Mouse (Mus musculus) mesoderm, embryonic 11.5 days (tissue): Measurements from ENCODE around the gene Nusap1.
"Not testable (repeated sequence)": the region's sequence is repeated elsewhere in the genome, so short reads cannot be mapped to it uniquely, and the experiment has no call there.

Source experiments
- DNase-seq: peaks from one replicate; pipeline ENCODE4 v3.0.0-alpha.2; 2012; ENCODE audit warnings: low read depth, low spot score

The Nusap1 gene

GRCm38 (mm10) chr2:119644254-119644653 lies 26.2 kb downstream of the Nusap1 start:
- DNase-seq: no peak

GRCm38 (mm10) chr2:119662220-119663182 lies 44.4 kb downstream of the Nusap1 start, which contains the start of gene Ndufaf1:
Gene Ndufaf1 (minus strand): TSS chr2:119662827.
- DNase-seq: peak; percentile 81

DNA sequence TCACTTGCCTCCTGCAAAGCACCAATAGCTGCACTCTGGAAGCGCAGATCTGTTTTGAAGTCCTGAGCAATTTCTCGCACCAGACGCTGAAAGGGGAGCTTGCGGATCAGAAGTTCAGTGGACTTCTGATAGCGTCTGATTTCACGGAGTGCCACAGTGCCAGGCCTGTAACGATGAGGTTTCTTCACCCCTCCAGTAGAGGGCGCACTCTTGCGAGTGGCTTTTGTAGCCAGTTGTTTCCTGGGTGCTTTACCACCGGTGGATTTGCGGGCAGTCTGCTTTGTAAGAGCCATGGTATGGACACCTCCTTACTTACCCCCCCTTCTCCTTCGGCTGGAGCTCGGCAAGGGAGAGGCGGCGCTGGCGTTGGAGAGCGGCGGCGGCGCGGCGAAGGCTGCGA lies 47.6 kb downstream of the Nusap1 start:
- not testable (repeated sequence) for DNase-seq

GRCm38 (mm10) chr2:119669010-119669409 lies 50.9 kb downstream of the Nusap1 start:
- DNase-seq: no peak

DNA sequence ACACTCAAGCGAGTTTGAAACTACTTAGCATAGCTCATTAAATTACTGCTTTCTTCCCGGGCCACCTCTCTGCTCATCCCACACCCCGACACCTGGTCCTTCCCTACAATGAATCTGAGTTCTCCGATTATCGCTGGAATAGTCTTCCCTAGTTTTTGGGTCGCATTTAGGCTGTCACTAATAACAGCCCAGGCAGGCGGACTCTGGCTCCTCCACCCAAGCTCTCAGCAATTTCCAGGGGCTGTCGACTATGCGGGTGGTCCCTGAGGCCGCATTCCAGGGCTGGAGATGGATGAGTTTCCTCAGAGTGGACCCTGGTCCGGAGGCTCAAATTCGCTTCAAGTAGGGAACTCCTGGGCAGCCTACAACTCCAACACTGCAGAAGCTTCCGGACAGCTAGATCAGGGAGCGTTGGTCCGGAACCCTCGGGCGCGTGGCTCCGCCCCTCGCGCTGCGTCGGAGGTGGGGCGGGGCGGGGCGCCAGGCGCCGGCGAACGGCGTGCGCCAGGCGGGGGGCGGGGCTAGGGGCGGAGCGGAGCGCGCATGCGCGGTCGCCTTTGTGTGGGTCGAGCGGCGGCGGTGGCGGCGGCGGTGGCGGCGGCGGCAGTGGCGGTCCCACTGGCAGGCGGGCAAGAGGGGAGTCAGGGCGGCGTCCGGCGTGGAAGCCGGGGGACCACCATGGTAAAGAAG lies 56.6 kb downstream of the Nusap1 start, which contains the start of gene Rtf1:
TSS of gene Rtf1 (plus strand) at position 544 of the 690 bp plus-strand sequence.
- DNase-seq: peak; percentile 93

GRCm38 (mm10) chr2:119675215-119675784 lies 57.2 kb downstream of the Nusap1 start:
- peak; percentile 48 for DNase-seq

GRCm38 (mm10) chr2:119675831-119676230 lies 57.7 kb downstream of the Nusap1 start:
- DNase-seq: no peak

GRCm38 (mm10) chr2:119683706-119684105 lies 65.6 kb downstream of the Nusap1 start:
- no peak for DNase-seq

GRCm38 (mm10) chr2:119692003-119692701 lies 74.1 kb downstream of the Nusap1 start:
- no peak for DNase-seq

DNA sequence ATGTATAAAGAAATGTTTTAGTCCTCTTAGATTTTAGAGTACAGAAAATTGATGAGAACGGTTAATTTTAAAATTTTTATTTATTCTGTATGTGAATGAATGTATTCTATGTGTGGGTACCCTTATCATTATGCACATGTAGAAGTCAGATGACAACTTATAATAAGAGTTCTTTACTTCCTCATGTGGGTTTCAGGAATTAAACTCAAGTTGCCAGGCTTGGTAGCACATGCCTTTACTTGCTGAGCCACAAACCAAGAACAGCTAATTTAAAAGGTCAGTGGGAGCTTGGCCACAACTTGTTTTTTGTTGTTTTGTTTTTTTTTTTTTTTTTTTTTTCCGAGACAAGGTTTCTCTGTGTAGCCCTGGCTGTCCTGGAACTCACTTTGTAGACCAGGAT lies 76.7 kb downstream of the Nusap1 start:
- DNase-seq: no peak

- DNase-seq: no peak
Measured at GRCm38 (mm10) chr2:119696111-119696510, 78.0 kb downstream of the Nusap1 start.

- no peak for DNase-seq
Measured at GRCm38 (mm10) chr2:119698472-119698871, 80.4 kb downstream of the Nusap1 start.

GRCm38 (mm10) chr2:119699962-119700361 lies 81.9 kb downstream of the Nusap1 start:
- DNase-seq: no peak
